Mouse (Mus musculus): ENCODE measurements at regions not wholly inside any gene's neighbourhood (a gene's known extent, or its start where the extent isn't known, plus 50 kb on each side); places are given as distances from the start of the nearest gene placed in this dataset.

DNA sequence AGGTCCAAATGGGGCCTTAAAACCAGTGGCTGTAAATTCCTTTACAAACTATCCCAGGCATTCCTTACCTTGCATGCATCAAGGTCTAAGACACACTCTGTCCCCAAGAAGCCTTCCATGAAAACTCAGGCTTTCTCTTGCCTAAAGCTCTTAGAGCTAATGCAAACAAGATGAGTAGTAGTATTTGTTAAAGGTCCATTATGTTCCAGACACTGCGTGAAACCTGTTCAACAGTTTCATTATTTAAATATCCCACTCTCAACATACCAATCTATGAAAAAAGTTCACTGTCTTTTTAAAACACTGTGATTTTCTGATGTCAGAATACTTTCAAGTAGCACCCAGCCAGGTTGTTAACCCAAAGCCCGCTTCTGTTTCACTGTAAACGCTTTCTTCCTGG is 687.9 kb upstream of the A1bg start:
- no peak for DNase-seq (ENCODE audit: low spot score in 2 of 2)
- H3K27ac ChIP-seq: no peak overlapping the region
- TF ChIP-seq CTCF (conservative IDR thresholded peaks at IDR 0.05): no peak
- H3K4me3 ChIP-seq: no peak overlapping the region

DNA sequence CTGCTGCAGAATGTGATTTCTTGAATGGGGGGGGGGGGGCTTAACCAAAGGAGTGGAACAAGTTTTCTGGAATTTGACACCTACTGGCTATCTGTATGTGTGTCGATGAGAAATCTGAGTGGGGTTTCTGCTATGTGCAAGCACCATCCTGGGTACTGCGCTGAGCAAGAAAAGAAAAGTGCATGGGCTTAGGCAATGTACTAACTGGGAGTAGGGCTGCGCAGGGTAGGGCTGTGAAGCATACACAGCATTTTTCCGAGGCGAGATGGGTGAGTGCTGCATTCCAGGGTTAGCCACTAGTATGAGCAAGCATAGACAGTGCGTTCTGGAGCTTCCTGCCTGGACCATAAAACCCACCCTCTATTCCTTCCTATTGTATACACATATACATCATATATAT is 686.8 kb upstream of the A1bg start:
- no peak overlapping the region for H3K27ac ChIP-seq
- DNase-seq (ENCODE audit: low spot score in 2 of 2): no peak
- no peak for TF ChIP-seq CTCF (conservative IDR thresholded peaks at IDR 0.05)
- no peak overlapping the region for H3K4me3 ChIP-seq

DNA sequence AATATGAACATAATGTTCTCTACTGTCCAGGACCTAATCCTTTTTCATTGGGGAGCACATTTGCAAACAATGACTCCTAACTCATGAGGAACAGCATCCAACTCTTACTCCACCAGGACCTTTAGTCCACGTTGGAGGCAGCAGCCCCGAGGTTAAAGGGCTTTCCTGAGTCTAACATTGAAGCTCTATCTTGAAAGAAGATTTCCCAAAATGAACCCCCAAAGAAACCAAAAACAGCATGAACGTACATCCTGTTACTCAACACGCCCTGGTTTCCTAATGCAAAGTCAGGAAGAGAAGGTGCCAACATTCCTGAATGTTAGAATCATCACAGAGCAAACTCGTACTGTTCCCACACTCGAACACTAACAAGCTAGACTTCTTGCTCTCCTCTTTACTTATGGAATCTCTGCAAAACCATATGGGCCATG is 685.5 kb upstream of the A1bg start:
- H3K4me3 ChIP-seq: no peak overlapping the region
- TF ChIP-seq CTCF (conservative IDR thresholded peaks at IDR 0.05): no peak
- DNase-seq (ENCODE audit: low spot score in 2 of 2): no peak

DNA sequence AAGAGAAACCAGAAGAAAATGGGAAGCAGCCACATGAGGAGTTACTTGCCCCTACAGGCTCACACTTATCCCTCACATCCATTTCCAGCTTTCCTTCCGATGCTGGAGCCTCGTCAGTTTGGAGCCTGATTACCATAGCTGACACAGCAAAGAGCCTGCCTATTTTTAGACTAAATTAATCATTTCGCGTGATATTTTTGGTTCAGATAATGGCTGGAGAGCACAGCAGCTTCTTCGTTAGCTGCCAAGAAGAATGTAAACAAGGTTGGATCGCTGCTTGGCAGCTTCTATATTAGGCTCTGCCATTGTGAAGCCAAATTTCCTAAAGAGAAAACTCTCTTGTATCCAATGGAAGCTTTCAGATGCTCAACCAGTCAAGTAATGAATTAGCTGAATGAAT is 676.9 kb upstream of the A1bg start:
- Histone ChIP-seq H3K27ac (no peak overlapping the region), H3K4me3 (no peak overlapping the region)
- TF ChIP-seq CTCF (conservative IDR thresholded peaks at IDR 0.05): no peak
- no peak for DNase-seq (ENCODE audit: low spot score in 2 of 2)

More for the DNA sequence above, 685.5 kb upstream of the A1bg start:
- no peak overlapping the region for H3K27ac ChIP-seq

DNA sequence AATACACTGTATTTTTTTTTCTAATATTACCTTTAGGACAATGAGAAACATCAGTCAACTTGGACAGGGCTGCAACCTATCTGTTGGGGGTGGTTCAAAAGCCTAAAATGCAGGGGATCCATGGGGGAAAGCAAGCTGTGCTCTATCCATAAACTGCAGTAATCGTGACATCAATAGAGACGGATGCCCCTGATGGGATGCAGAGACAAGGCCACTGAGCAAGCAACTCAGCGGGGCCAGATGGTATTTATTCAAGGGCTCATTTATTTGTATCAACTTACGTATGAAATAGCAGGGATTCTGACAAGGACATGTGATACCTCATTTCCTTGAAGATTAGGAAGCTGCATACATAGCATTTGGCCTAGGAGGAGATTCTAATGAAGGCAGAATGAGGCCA is 673.5 kb upstream of the A1bg start:
- no peak for TF ChIP-seq CTCF (conservative IDR thresholded peaks at IDR 0.05)
- Histone ChIP-seq H3K4me3 (no peak overlapping the region), H3K27ac (no peak overlapping the region)
- no peak for DNase-seq (ENCODE audit: low spot score in 2 of 2)

DNA sequence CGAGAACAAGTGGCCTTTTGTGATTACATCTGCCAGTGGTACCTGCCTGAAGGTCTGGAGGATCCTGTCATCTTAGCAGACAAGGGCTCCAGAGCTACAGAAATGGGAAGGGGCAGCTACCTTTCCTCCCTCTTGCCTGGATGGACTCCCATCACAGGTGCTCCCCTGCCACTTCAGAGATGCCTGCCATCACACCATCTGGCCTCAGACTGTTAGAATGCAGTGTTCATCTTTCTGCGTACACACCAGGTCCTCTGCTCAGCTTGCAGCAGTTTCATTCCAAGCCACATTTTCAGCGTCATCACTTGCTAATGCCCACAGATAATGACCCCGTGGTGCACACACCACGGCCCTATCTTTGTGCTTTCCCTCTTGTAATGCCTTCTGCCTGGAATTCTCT is 666.1 kb upstream of the A1bg start:
- TF ChIP-seq CTCF (conservative IDR thresholded peaks at IDR 0.05): no peak
- H3K4me3 ChIP-seq: no peak overlapping the region
- H3K27ac ChIP-seq: no peak overlapping the region
- no peak for DNase-seq (ENCODE audit: low spot score in 2 of 2)

DNA sequence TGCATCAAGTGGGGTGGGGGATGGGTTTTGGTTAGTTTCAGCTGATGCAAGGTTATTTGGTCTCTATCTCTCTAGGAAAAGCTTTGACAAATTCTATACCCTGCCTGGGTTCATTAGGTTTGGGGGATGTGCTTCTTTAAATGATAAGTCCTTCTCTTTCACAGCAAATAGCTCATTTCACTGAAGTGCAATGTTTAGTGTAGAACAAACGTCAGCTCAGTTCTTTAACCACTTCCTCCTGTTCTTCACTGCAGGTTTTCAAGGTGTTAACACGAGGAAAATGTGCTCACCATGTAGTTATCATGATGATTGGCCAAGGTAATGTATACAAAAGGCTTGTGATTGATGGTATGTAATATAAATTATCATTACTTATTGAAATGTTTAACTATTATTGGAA is 659.5 kb upstream of the A1bg start:
- H3K27ac ChIP-seq: no peak overlapping the region
- DNase-seq (ENCODE audit: low spot score in 2 of 2): no peak
- no peak for TF ChIP-seq CTCF (conservative IDR thresholded peaks at IDR 0.05)
- H3K4me3 ChIP-seq: no peak overlapping the region

DNA sequence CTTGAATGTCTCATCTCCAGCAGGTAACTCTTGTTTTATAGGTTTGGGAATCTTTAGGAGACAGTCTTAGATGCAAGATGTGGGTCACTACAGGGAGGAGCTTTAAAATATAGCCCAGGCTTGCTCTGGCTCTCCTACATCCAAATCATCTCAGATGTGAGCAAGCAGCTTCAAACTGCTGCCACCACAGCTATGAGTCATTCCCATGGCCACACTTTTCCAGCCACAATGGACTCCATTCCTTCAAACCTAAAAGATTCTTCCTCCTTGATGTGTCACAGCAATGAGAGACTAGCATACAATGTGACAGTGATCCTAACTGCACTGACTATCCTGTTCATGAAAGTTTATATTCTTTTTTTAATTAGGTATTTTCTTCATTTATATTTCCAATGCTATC is 640.5 kb upstream of the A1bg start:
- Histone ChIP-seq H3K27ac (no peak overlapping the region), H3K4me3 (no peak overlapping the region)
- TF ChIP-seq CTCF (conservative IDR thresholded peaks at IDR 0.05): no peak
- DNase-seq (ENCODE audit: low spot score in 2 of 2): no peak

DNA sequence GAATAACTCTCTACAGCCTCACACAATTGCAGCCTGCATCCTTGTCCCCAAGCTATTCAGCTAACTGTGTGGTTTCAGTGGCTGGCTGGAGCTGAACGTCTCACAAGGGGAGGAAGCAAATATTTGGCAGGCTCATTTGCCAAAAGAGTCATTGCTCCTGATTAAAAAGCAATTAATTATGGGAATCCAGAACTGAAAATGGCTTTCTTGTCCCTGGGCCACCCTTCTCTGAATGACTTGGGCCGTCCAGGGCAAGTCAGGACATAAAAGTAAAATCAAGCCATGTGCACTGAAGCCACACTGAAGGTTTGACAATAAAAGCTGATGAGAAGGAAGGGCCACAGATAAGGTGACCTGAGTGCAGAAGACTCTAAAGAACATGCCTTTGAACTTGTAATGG is 639.4 kb upstream of the A1bg start:
- DNase-seq (ENCODE audit: low spot score in 2 of 2): no peak
- no peak overlapping the region for H3K27ac ChIP-seq
- no peak overlapping the region for H3K4me3 ChIP-seq
- TF ChIP-seq CTCF (conservative IDR thresholded peaks at IDR 0.05): no peak

DNA sequence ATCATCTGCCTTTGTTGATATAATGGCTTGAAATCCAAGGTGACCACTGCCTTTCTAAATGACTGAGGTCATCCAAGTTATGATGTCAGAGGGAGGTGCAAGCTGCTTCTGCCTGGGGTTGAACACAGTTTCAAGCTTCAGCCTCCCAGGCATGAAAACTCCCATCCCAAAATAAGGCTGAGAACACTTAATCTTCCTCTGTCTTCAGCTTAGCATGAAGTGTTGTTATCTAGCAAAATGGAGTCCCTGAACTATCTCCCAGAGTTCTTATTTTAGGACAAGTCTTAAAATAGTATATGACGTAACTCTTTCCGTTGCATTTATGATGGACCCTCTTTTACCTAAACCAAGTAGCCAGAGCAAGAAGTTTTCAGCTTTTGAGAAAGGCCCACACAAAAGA is 631.1 kb upstream of the A1bg start:
- no peak overlapping the region for H3K27ac ChIP-seq
- no peak for TF ChIP-seq CTCF (conservative IDR thresholded peaks at IDR 0.05)
- DNase-seq (ENCODE audit: low spot score in 2 of 2): no peak
- H3K4me3 ChIP-seq: no peak overlapping the region

DNA sequence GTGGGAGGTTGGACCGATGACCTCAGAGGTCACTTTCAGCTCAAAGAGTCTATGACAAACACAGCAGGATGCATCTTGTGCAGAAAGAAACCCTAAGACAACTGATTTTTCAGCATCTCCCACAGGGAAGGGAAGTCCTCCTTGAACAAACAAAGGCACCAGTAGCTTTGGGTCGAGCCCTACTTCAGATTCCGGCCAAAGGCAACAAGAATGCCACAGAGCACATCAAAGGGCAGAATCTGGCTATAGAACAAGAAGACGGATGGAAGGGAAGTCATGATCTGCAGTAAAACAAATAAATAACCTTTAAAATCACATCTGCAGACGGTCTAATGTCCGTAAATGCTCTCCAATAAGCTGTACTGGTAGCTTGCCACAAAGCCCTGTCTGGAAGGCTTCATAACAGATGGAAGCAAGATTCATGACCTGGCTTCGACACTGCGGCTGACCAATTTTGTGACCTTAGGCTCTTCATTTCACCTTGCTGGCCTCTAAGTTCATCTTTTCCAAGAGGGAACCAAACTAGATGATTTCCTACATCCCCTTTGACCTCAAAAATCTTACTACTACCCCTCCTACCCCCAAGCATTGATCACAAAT is 630.4 kb upstream of the A1bg start:
- H3K27ac ChIP-seq: no peak overlapping the region
- no peak for TF ChIP-seq CTCF (conservative IDR thresholded peaks at IDR 0.05)
- DNase-seq (ENCODE audit: low spot score in 2 of 2): no peak
- H3K4me3 ChIP-seq: no peak overlapping the region

DNA sequence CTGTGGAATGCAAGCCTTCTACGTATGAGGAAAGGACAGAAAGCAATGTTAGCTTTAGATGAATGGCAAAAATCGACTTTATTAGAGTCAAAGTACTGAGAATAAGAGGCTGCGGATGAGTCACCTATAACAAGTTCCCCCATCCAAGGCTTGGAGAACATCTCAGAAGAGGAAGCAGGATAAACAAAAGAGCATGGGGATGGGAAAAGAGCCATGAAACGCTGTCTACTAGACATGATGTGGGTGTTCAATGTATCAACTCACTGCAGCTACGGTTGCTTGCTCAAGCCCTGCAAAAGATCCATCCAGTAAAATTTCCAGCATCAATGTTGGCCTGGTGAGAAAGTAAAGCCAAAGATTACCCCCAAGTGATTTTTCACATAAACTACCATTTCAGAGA is 628.4 kb upstream of the A1bg start:
- no peak for DNase-seq (ENCODE audit: low spot score in 2 of 2)
- TF ChIP-seq CTCF (conservative IDR thresholded peaks at IDR 0.05): no peak
- Histone ChIP-seq H3K27ac (no peak overlapping the region), H3K4me3 (no peak overlapping the region)

DNA sequence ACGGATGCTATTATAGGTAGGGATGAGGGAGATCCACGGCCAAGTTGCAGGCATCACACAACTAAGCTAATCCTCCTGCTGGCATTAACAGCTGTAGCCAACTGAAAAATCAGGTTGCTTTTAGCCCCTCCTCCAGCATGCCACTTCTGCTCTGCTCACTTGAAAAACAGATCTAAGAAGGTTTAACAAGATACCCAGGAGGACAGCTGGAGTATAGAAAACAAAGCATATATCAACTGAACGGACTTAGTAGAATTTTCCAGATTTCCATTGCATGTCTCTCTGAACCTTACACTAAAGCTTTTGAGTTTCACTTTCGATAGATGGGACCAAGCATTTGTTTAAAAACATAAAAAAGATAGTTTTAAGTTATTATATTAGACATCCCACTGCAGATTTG is 625.6 kb upstream of the A1bg start:
- Histone ChIP-seq H3K4me3 (no peak overlapping the region), H3K27ac (no peak overlapping the region)
- TF ChIP-seq CTCF (conservative IDR thresholded peaks at IDR 0.05): no peak
- no peak for DNase-seq (ENCODE audit: low spot score in 2 of 2)

DNA sequence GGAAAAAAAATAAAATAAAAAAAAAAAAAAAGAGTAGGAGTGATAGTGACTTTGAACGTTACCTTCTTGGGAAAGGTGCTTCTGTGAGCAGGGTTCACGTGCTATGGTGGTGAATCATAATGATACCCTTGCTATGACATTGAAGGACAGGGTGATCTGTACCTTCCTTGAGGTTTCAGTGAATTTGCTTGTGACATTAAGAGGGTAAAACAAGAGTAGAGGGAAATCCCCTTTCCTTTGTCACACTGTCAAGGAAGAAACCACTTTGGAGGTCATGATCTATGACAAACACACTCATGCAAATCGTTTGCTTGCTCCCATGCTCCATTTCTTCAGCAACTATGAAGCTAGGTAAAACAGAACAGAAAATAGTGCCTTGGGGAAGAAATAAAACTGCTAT is 623.8 kb upstream of the A1bg start:
- H3K27ac ChIP-seq: no peak overlapping the region
- no peak for TF ChIP-seq CTCF (conservative IDR thresholded peaks at IDR 0.05)
- DNase-seq (ENCODE audit: low spot score in 2 of 2): no peak
- no peak overlapping the region for H3K4me3 ChIP-seq

DNA sequence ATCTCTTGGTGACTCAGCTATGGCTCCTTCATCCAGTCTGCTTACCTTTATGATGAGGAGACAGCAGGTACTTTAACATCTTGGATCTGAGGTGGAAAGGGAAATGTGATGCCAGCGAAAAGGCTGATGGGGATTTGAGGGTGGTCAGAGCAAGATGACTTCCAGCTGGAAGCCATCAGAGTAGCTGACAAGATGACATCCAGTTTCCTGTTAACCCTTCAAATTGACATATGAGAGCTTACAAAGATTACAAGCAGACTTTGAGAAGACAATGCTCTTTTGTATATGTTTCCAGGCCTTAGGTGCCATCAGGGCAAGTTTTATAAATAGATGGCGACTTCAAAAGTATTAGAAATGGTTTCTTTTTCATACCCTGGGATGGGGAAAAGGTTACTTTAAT is 621.3 kb upstream of the A1bg start:
- Histone ChIP-seq H3K27ac (no peak overlapping the region), H3K4me3 (no peak overlapping the region)
- DNase-seq (ENCODE audit: low spot score in 2 of 2): no peak
- no peak for TF ChIP-seq CTCF (conservative IDR thresholded peaks at IDR 0.05)
